19 mouse cellular contexts compared by ENCODE assay signal in the genomic region with DNA sequence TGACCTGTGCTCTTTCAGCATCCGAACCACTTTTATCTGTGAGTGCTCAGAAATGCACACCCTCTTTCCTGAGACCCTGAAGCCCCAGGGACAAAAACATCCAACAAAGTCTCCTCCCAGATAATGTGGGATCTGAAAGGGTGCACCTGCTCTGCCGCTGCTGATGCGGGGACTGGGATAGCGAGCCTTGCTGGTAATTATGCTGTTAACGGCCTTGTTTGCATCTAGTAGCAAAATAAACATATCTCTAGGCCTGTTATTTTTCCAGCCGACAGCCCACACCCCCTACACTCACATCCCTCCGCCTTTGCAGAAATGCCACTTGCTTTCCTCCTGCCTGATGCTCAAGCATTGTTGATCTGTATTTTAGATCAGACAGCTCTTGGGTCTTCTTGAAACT.
"Had no signal": no experiment of that assay in that cellular context is flagged by ENCODE, and none has a peak within 500 bp of the region (broad histone marks: within the 10 kb centered on the region; RNA-seq: fewer than 3 reads in every experiment).

No protein-coding gene starts in this region.

- H3K4me2 ChIP-seq: lung, embryonic 15.5 days; midbrain, embryonic 11.5 days; neural tube, embryonic 12.5 days had no signal

- H3K4me3 ChIP-seq: lung, embryonic 15.5 days; megakaryocyte, embryonic 14.5 days; neural tube, embryonic 12.5 days had no signal

- H3K36me3 ChIP-seq: lung, embryonic 15.5 days; neural tube, embryonic 12.5 days had no signal

- H3K4me1 ChIP-seq: lung, embryonic 15.5 days; megakaryocyte, embryonic 14.5 days; neural tube, embryonic 12.5 days had no signal

- H3K9me3 ChIP-seq: lung, embryonic 15.5 days; neural tube, embryonic 12.5 days had no signal

- ATAC-seq: liver, postnatal 0 days; lung, postnatal 0 days had no signal

- H3K27ac ChIP-seq: lung, embryonic 15.5 days; macrophage; neural tube, embryonic 12.5 days had no signal

- DNase-seq: liver, postnatal 0 days; lung, adult 2 months; lung, postnatal 14 days; lung, postnatal 36 days; midbrain, embryonic 14.5 days; retina, postnatal 1 day; right cerebral cortex, adult 18-20 months; right cerebral cortex, postnatal 25 days; right cerebral cortex, postnatal 4 days; spleen, adult 18-20 months; thymus, adult 18-20 months; thymus, postnatal 25 days; thymus, postnatal 4 days had no signal

- H3K9ac ChIP-seq: liver, postnatal 0 days; lung, embryonic 15.5 days; neural tube, embryonic 12.5 days had no signal

- H3K27me3 ChIP-seq: lung, embryonic 15.5 days; megakaryocyte, embryonic 14.5 days; neural tube, embryonic 12.5 days had no signal
